12 mouse cellular contexts compared by ENCODE assay signal in genomic region chr2:106895326-106896023, GRCm38 (mm10).
DNase-seq lines count a peak whose midpoint lies in the region; ATAC-seq and TF ChIP-seq lines count a peak whose summit lies in the region.
"Had no signal": no experiment of that assay in that cellular context is flagged by ENCODE, and none has a peak within 500 bp of the region (broad histone marks: within the 10 kb centered on the region; RNA-seq: fewer than 3 reads in every experiment).

No protein-coding gene starts in this region.

- no peak for TF ChIP-seq CTCF in midbrain, postnatal 0 days (IDR thresholded peaks at IDR 0.05)

- 0 out of 2 replicates have a peak, but pooled peaks cover 8% of the 10 kb centered on the region for H3K27me3 ChIP-seq in midbrain, embryonic 10.5 days (ENCODE audit: low read depth, poor library complexity, severe bottlenecking)
- no peaks in the 10 kb centered on the region for H3K27me3 ChIP-seq in midbrain, postnatal 0 days (ENCODE audit: insufficient read depth, low read length)
- H3K27me3 ChIP-seq in forebrain, embryonic 13.5 days = no peaks in the 10 kb centered on the region
- H3K27me3 ChIP-seq in limb, embryonic 15.5 days = no peaks in the 10 kb centered on the region

- H3K36me3 ChIP-seq in midbrain, embryonic 10.5 days = no peaks in the 10 kb centered on the region
- H3K36me3 ChIP-seq in midbrain, postnatal 0 days (ENCODE audit: insufficient read depth, low read length) = no peaks in the 10 kb centered on the region
- H3K36me3 ChIP-seq in forebrain, embryonic 13.5 days (ENCODE audit: poor library complexity, severe bottlenecking) = no peaks in the 10 kb centered on the region
- no peaks in the 10 kb centered on the region for H3K36me3 ChIP-seq in limb, embryonic 15.5 days

- peak overlapping the region; percentile 14 for H3K27ac ChIP-seq in midbrain, embryonic 10.5 days (replicated peaks)
- no peak overlapping the region for H3K27ac ChIP-seq in midbrain, postnatal 0 days (ENCODE audit: low read depth, low read length)
- no peak overlapping the region; the same call in 1 of the 2 replicates for H3K27ac ChIP-seq in forebrain, embryonic 13.5 days
- H3K27ac ChIP-seq in limb, embryonic 15.5 days = no peak overlapping the region

- ATAC-seq in midbrain, postnatal 0 days (ENCODE audit: low FRiP score) = no peak
- peak; percentile 71 for ATAC-seq in forebrain, embryonic 13.5 days
- ATAC-seq in limb, embryonic 15.5 days (ENCODE audit: insufficient number of reproducible peaks, low FRiP score, low TSS enrichment, low read depth) = 0 out of 2 replicates have a peak, but pooled peaks have one; percentile 69

- H3K9ac ChIP-seq in midbrain, postnatal 0 days (replicated peaks; ENCODE audit: low read length, poor library complexity, severe bottlenecking) = no peak overlapping the region
- H3K9ac ChIP-seq in forebrain, embryonic 13.5 days = no peak overlapping the region; the same call in 1 of the 2 replicates
- no peak overlapping the region for H3K9ac ChIP-seq in limb, embryonic 15.5 days

- intact Hi-C loops in left cerebral cortex, postnatal 25 days (cut with DNase I) = no loop called here

- H3K4me1 ChIP-seq in midbrain, embryonic 10.5 days = peaks cover 18% of the 10 kb centered on the region
- no peaks in the 10 kb centered on the region for H3K4me1 ChIP-seq in midbrain, postnatal 0 days (ENCODE audit: insufficient read depth, low read length)
- peaks cover 14% of the 10 kb centered on the region for H3K4me1 ChIP-seq in forebrain, embryonic 13.5 days
- H3K4me1 ChIP-seq in limb, embryonic 15.5 days = no peaks in the 10 kb centered on the region

- 19% methylated on average over 11 of the region's 11 CpGs for WGBS in midbrain, embryonic 10.5 days
- WGBS in midbrain, postnatal 0 days = 17% methylated on average over 11 of the region's 11 CpGs
- 13% methylated on average over 11 of the region's 11 CpGs for WGBS in forebrain, embryonic 13.5 days
- 24% methylated on average over 11 of the region's 11 CpGs for WGBS in limb, embryonic 15.5 days

- no peak overlapping the region for H3K4me3 ChIP-seq in midbrain, embryonic 10.5 days
- no peak overlapping the region for H3K4me3 ChIP-seq in midbrain, postnatal 0 days (ENCODE audit: low read depth, low read length)
- no peak overlapping the region for H3K4me3 ChIP-seq in forebrain, embryonic 13.5 days
- H3K4me3 ChIP-seq in limb, embryonic 15.5 days = no peak overlapping the region

- no peaks in the 10 kb centered on the region for H3K9me3 ChIP-seq in midbrain, embryonic 10.5 days (replicated peaks)
- H3K9me3 ChIP-seq in midbrain, postnatal 0 days (ENCODE audit: low read length) = no peaks in the 10 kb centered on the region
- no peaks in the 10 kb centered on the region for H3K9me3 ChIP-seq in forebrain, embryonic 13.5 days (replicated peaks)
- no peaks in the 10 kb centered on the region for H3K9me3 ChIP-seq in limb, embryonic 15.5 days

- H3K4me2 ChIP-seq in midbrain, postnatal 0 days (ENCODE audit: low read depth, low read length, poor library complexity, severe bottlenecking) = no peak overlapping the region
- no peak overlapping the region for H3K4me2 ChIP-seq in forebrain, embryonic 13.5 days
- no peak overlapping the region for H3K4me2 ChIP-seq in limb, embryonic 15.5 days
- H3K4me2 ChIP-seq: heart, embryonic 11.5 days had no signal

- DNase-seq in midbrain, embryonic 10.5 days (ENCODE audit: low spot score) = no peak
- no peak for DNase-seq in midbrain, postnatal 0 days (ENCODE audit: low spot score)
- peak; percentile 91 for DNase-seq in retina, postnatal 1 day
- DNase-seq in left cerebral cortex, postnatal 25 days (ENCODE audit: low spot score in 2 of 2) = no peak
- no peak for DNase-seq in left cerebral cortex, adult 9 months (ENCODE audit: low spot score in 2 of 2)
- DNase-seq in c-Kit-positive CD71-positive TER-119-positive erythroid progenitor cells, embryonic 14.5 days (ENCODE audit: low spot score) = no peak
- DNase-seq: layer of hippocampus, adult 9-11 months; lung, adult 2 months; right cerebral cortex, postnatal 14 days had no signal
